Mouse (Mus musculus) heart, adult 2 months (tissue): ENCODE measurements around the gene Zdhhc21. TPM values are rescaled to one million over a fixed set of nuclear protein-coding genes. Genes with fewer than 3 reads are reported as not detected.
A peak's percentile ranks its signal among the peaks of the same experiment; 100 is the strongest.

ENCODE experiments used
- DNase-seq, 2 experiments: peaks; one replicate each; pipeline ENCODE4 v3.0.0; 2021
- H3K27ac ChIP-seq: fragments of 200-600 bp; 2 replicates; pipeline ENCODE4 v1.8.1; 2022
- H3K27me3 ChIP-seq: fragments of 200-500 bp; 2 replicates; pipeline ENCODE4 v1.6.1; 2012; ENCODE audit warnings: mild to moderate bottlenecking, low read length, inconsistent platforms, mixed read lengths; ENCODE audit not compliant: control insufficient read depth, insufficient read depth
- H3K36me3 ChIP-seq: fragments of 200-500 bp; 2 replicates; pipeline ENCODE4 v1.6.1; 2012; ENCODE audit warnings: low read length, inconsistent platforms; ENCODE audit not compliant: control insufficient read depth, insufficient read depth
- H3K4me1 ChIP-seq: fragments of 200-500 bp; 2 replicates; pipeline ENCODE4 v1.6.1; 2011; ENCODE audit warnings: low read length; ENCODE audit not compliant: control insufficient read depth, insufficient read depth
- H3K4me3 ChIP-seq: fragments of 200-600 bp; 2 replicates; pipeline ENCODE4 v1.8.1; 2022
- H3K79me2 ChIP-seq: fragments of 200-500 bp; replicated peaks from 2 replicates; pipeline ENCODE4 v1.6.1; 2012; ENCODE audit warnings: mild to moderate bottlenecking, inconsistent platforms, low read length, moderate library complexity, mixed read lengths; ENCODE audit not compliant: control insufficient read depth, insufficient read depth
- H3K9ac ChIP-seq: fragments of 200-500 bp; 2 replicates; pipeline ENCODE4 v1.6.1; 2012; ENCODE audit warnings: low read depth, mild to moderate bottlenecking, control low read depth, inconsistent platforms, low read length, mixed read lengths
- CTCF ChIP-seq: fragments of 200-600 bp; IDR thresholded peaks from 2 replicates; pipeline ENCODE4 v1.8.1; 2022; ENCODE audit warnings: antibody characterized with exemption, mild to moderate bottlenecking, moderate library complexity
- EP300 ChIP-seq: fragments of 200-500 bp; IDR thresholded peaks from 2 replicates; pipeline ENCODE4 v1.6.1; 2011; ENCODE audit warnings: low read depth, low read length, control low read depth; ENCODE audit not compliant: insufficient read depth
- POLR2A ChIP-seq: fragments of 200-500 bp; IDR thresholded peaks from 2 replicates; pipeline ENCODE4 v1.6.1; 2011; ENCODE audit warnings: mild to moderate bottlenecking, low read depth, low read length, control low read depth; ENCODE audit not compliant: insufficient read depth
- WGBS: fragments of 180-500 bp; shearing (Covaris S2); methylation state at CpG from one replicate; pipeline ENCODE4 v1.1.7; 2018; 5-methylcytosine and 5-hydroxymethylcytosine counted together
- intact Hi-C: fragments of 180-260 bp; cut with DNase I; formaldehyde crosslinking; loops from one replicate; pipeline ENCODE4 v1.15.1; 2025
- polyA plus RNA-seq: library from polyadenylated mRNA; depleted of rRNA; stranded (reverse); fragments of >200 nt; gene quantifications from 2 replicates; pipeline ENCODE4 v1.2.3, GENCODE M21; 2012
- total RNA-seq, 2 experiments: library from RNA; stranded (reverse); gene quantifications; 2 replicates each; pipeline ENCODE4 v1.2.3; 2021

Zdhhc21 gene
- total and polyA plus RNA-seq, 3 experiments: 2.7 to 9.3 (median 8.5) TPM

GRCm38 (mm10) chr4:82860566-82860965 is 808 bp upstream of the Zdhhc21 start:
- DNase-seq: no peak
- Histone ChIP-seq H3K79me2 (no peaks in the 10 kb centered on the region), H3K9ac (no peak overlapping the region), H3K36me3 (no peaks in the 10 kb centered on the region), H3K4me3 (no peak overlapping the region), H3K27ac (no peak overlapping the region), H3K4me1 (no peaks in the 10 kb centered on the region), H3K27me3 (no peaks in the 10 kb centered on the region)
- WGBS: 31% methylated on average over 3 of the region's 3 CpGs
- TF ChIP-seq POLR2A (no peak), CTCF (no peak), EP300 (no peak)
- intact Hi-C loops: no loop called here

GRCm38 (mm10) chr4:82858431-82859010 is 1.2 kb downstream of the Zdhhc21 start:
- intact Hi-C loops: loop anchor here (5.0 to 10.0 kb wide), 2 partner anchors 74 to 1944 kb away; partner anchors contain the start of gene Lurap1l
- TF ChIP-seq EP300 (no peak), POLR2A (no peak), CTCF (no peak)
- Histone ChIP-seq H3K36me3 (no peaks in the 10 kb centered on the region), H3K27me3 (no peaks in the 10 kb centered on the region), H3K27ac (no peak overlapping the region; the same call in 1 of the 2 replicates), H3K4me3 (peak overlapping the region; percentile 75), H3K79me2 (no peaks in the 10 kb centered on the region), H3K9ac (peak overlapping the region; percentile 90; the same call in 1 of the 2 replicates), H3K4me1 (no peaks in the 10 kb centered on the region)
- WGBS: 43% methylated on average over 4 of the region's 4 CpGs
- no peak for DNase-seq

- 84% methylated on average over 3 of the region's 3 CpGs for WGBS
- no peak for DNase-seq
- no peaks in the 10 kb centered on the region for H3K79me2 ChIP-seq
- no peaks in the 10 kb centered on the region for H3K27me3 ChIP-seq
- no peak overlapping the region for H3K27ac ChIP-seq
- no peak overlapping the region for H3K4me3 ChIP-seq
- H3K36me3 ChIP-seq: no peaks in the 10 kb centered on the region
- H3K4me1 ChIP-seq: no peaks in the 10 kb centered on the region
- intact Hi-C loops: loop anchor here (5.0 to 10.0 kb wide), 2 partner anchors 75 to 1942 kb away; partner anchors contain the start of gene Lurap1l
- TF ChIP-seq POLR2A (no peak), CTCF (no peak), EP300 (no peak)
- H3K9ac ChIP-seq: no peak overlapping the region
Observed at GRCm38 (mm10) chr4:82856986-82857385, 2.8 kb downstream of the Zdhhc21 start.

- Histone ChIP-seq H3K27me3 (no peaks in the 10 kb centered on the region), H3K27ac (no peak overlapping the region), H3K79me2 (no peaks in the 10 kb centered on the region), H3K9ac (no peak overlapping the region), H3K4me1 (no peaks in the 10 kb centered on the region), H3K36me3 (peaks cover under 1% of the 10 kb centered on the region; the same call in 1 of the 2 replicates), H3K4me3 (no peak overlapping the region)
- WGBS: 91% methylated on average over 2 of the region's 2 CpGs
- TF ChIP-seq CTCF: no peak
- TF ChIP-seq EP300: no peak
- no peak for TF ChIP-seq POLR2A
- DNase-seq: no peak
- intact Hi-C loops: loop anchor here (10.0 kb wide), 1 partner anchor 1939 kb away; the partner anchor contains the start of gene Lurap1l
Observed at GRCm38 (mm10) chr4:82853809-82854208, 5.9 kb downstream of the Zdhhc21 start.

- no peak overlapping the region for H3K27ac ChIP-seq
- no peaks in the 10 kb centered on the region for H3K4me1 ChIP-seq
- no peak for TF ChIP-seq EP300
- no peak for TF ChIP-seq CTCF
- no peak for TF ChIP-seq POLR2A
- H3K79me2 ChIP-seq: no peaks in the 10 kb centered on the region
- no peak overlapping the region for H3K4me3 ChIP-seq
- intact Hi-C loops: no loop called here
- H3K9ac ChIP-seq: no peak overlapping the region
- 52% methylated on average over 5 of the region's 5 CpGs for WGBS
- no peaks in the 10 kb centered on the region for H3K27me3 ChIP-seq
- peaks cover 4% of the 10 kb centered on the region; the same call in 1 of the 2 replicates for H3K36me3 ChIP-seq
- DNase-seq: no peak
Observed at GRCm38 (mm10) chr4:82848552-82849234, 11.1 kb downstream of the Zdhhc21 start.

- no peaks in the 10 kb centered on the region for H3K4me1 ChIP-seq
- no peak for TF ChIP-seq EP300
- peak; percentile 55 for TF ChIP-seq CTCF
- no peak overlapping the region for H3K27ac ChIP-seq
- no peak for DNase-seq
- H3K36me3 ChIP-seq: no peaks in the 10 kb centered on the region
- WGBS: 66% methylated on average over 3 of the region's 3 CpGs
- no peaks in the 10 kb centered on the region for H3K79me2 ChIP-seq
- no peak overlapping the region for H3K9ac ChIP-seq
- H3K27me3 ChIP-seq: no peaks in the 10 kb centered on the region
- intact Hi-C loops: no loop called here
- no peak overlapping the region for H3K4me3 ChIP-seq
Observed at GRCm38 (mm10) chr4:82837526-82838240, 22.1 kb downstream of the Zdhhc21 start.
